Mouse (Mus musculus) lung, adult 2 months (tissue): ENCODE data around the gene Scp2.

Experiments
- CTCF ChIP-seq: fragments of 200-500 bp; IDR thresholded peaks from 2 replicates; pipeline ENCODE4 v1.5.1; 2011; ENCODE audit warnings: mild to moderate bottlenecking, low read length, control low read depth; ENCODE audit not compliant: insufficient read depth
- POLR2A ChIP-seq: fragments of 200-500 bp; IDR thresholded peaks from 2 replicates; pipeline ENCODE4 v1.6.1; 2011; ENCODE audit warnings: low read depth, mild to moderate bottlenecking, control low read depth, low read length, borderline replicate concordance; ENCODE audit errors: extremely low read depth

GRCm38 (mm10) chr4:108014466-108014865, 130.3 kb downstream of the Scp2 start:
- TF ChIP-seq CTCF = no peak
- TF ChIP-seq POLR2A = no peak
